Mouse (Mus musculus): ENCODE results near the gene Igsf3.

Gene Igsf3

GRCm38 (mm10) chr3:101372345-101372980 is 4.4 kb upstream of the Igsf3 start:
- DNase-seq (ENCODE audit: low read depth): peak; percentile 71

- no peak for DNase-seq (ENCODE audit: low read depth)
Observed at GRCm38 (mm10) chr3:101377256-101378024, 557 bp downstream of the Igsf3 start.

GRCm38 (mm10) chr3:101378102-101378501 is 1.2 kb downstream of the Igsf3 start:
- peak; percentile 7 for DNase-seq (ENCODE audit: low read depth)

GRCm38 (mm10) chr3:101379789-101380188 is 2.9 kb downstream of the Igsf3 start:
- peak; percentile 68 for DNase-seq (ENCODE audit: low read depth)

GRCm38 (mm10) chr3:101381691-101382090 is 4.8 kb downstream of the Igsf3 start:
- DNase-seq (ENCODE audit: low read depth): no peak

GRCm38 (mm10) chr3:101382751-101383150 is 5.9 kb downstream of the Igsf3 start:
- no peak for DNase-seq (ENCODE audit: low read depth)

- DNase-seq (ENCODE audit: low read depth): no peak
Observed at GRCm38 (mm10) chr3:101386430-101387016, 9.6 kb downstream of the Igsf3 start.

- DNase-seq (ENCODE audit: low read depth): no peak
Observed at GRCm38 (mm10) chr3:101387849-101388248, 11.0 kb downstream of the Igsf3 start.

GRCm38 (mm10) chr3:101389566-101389965 is 12.7 kb downstream of the Igsf3 start:
- no peak for DNase-seq (ENCODE audit: low read depth)

- no peak for DNase-seq (ENCODE audit: low read depth)
Observed at GRCm38 (mm10) chr3:101390472-101390871, 13.6 kb downstream of the Igsf3 start.

- no peak for DNase-seq (ENCODE audit: low read depth)
Observed at GRCm38 (mm10) chr3:101391991-101392390, 15.1 kb downstream of the Igsf3 start.

- DNase-seq (ENCODE audit: low read depth): peak; percentile 33
Observed at GRCm38 (mm10) chr3:101393103-101393644, 16.3 kb downstream of the Igsf3 start.

- no peak for DNase-seq (ENCODE audit: low read depth)
Observed at GRCm38 (mm10) chr3:101393659-101394539, 17.0 kb downstream of the Igsf3 start.

- DNase-seq (ENCODE audit: low read depth): peak; percentile 45
Observed at GRCm38 (mm10) chr3:101395341-101395740, 18.5 kb downstream of the Igsf3 start.

GRCm38 (mm10) chr3:101396061-101396460 is 19.2 kb downstream of the Igsf3 start:
- DNase-seq (ENCODE audit: low read depth): no peak

- no peak for DNase-seq (ENCODE audit: low read depth)
Observed at GRCm38 (mm10) chr3:101396726-101397263, 19.9 kb downstream of the Igsf3 start.

GRCm38 (mm10) chr3:101397422-101397821 is 20.5 kb downstream of the Igsf3 start:
- no peak for DNase-seq (ENCODE audit: low read depth)

GRCm38 (mm10) chr3:101398071-101398786 is 21.3 kb downstream of the Igsf3 start:
- peak; percentile 81 for DNase-seq (ENCODE audit: low read depth)

- DNase-seq (ENCODE audit: low read depth): no peak
Observed at GRCm38 (mm10) chr3:101398877-101399276, 22.0 kb downstream of the Igsf3 start.

- no peak for DNase-seq (ENCODE audit: low read depth)
Observed at GRCm38 (mm10) chr3:101401501-101401900, 24.6 kb downstream of the Igsf3 start.
